Mouse (Mus musculus) MEL (cell line): Measurements from ENCODE around the gene Tigd4. TPM values are rescaled to one million over a fixed set of nuclear protein-coding genes. Genes with fewer than 3 reads are reported as not detected.

Source experiments
- DNase-seq: peaks from one replicate; pipeline ENCODE4 v3.0.0; 2011; ENCODE audit warnings: low read depth, low spot score
- H3K27ac ChIP-seq: 2 replicates; pipeline ENCODE4 v1.5.1; 2012; ENCODE audit warnings: low read depth, mild to moderate bottlenecking, control low read depth, low read length, moderate library complexity; ENCODE audit not compliant: control insufficient read depth
- H3K27me3 ChIP-seq, 2 experiments: fragments of 150-350 bp in 1 of 2; sonication (generic) in 1 of 2; 2 replicates each; pipeline ENCODE4 v1.6.1; 2012; ENCODE audit warnings: low read length in 2 of 2, mild to moderate bottlenecking in 2 of 2, improper control_type of control experiment in 1 of 2, moderate library complexity in 1 of 2; ENCODE audit not compliant: insufficient read depth in 2 of 2, control insufficient read depth in 1 of 2
- H3K36me3 ChIP-seq, 2 experiments: 2 replicates each; pipeline ENCODE4 v1.6.1; 2012 to 2014; ENCODE audit warnings: low read length in 2 of 2, improper control_type of control experiment in 1 of 2, inconsistent platforms in 1 of 2, mild to moderate bottlenecking in 1 of 2; ENCODE audit not compliant: insufficient read depth in 2 of 2, control insufficient read depth in 1 of 2
- H3K4me1 ChIP-seq, 2 experiments: fragments of 150-350 bp in 1 of 2; sonication (generic) in 1 of 2; 2 replicates each; pipeline ENCODE4 v1.6.1; 2012; ENCODE audit warnings: low read length in 2 of 2, improper control_type of control experiment in 1 of 2, mild to moderate bottlenecking in 1 of 2; ENCODE audit not compliant: insufficient read depth in 2 of 2, control insufficient read depth in 1 of 2
- H3K4me3 ChIP-seq, 2 experiments: fragments of 150-350 bp in 1 of 2; sonication (generic) in 1 of 2; 2 replicates each; pipeline ENCODE4 v1.5.1; 2012; ENCODE audit warnings: low read depth in 2 of 2, low read length in 2 of 2, mild to moderate bottlenecking in 2 of 2, moderate library complexity in 2 of 2, control low read depth in 1 of 2, improper control_type of control experiment in 1 of 2; ENCODE audit not compliant: control insufficient read depth in 1 of 2, insufficient read depth in 1 of 2
- H3K79me2 ChIP-seq: 2 replicates; pipeline ENCODE4 v1.6.1; 2012; ENCODE audit warnings: mild to moderate bottlenecking, low read length, moderate library complexity; ENCODE audit not compliant: control insufficient read depth, poor library complexity, insufficient read depth
- H3K9ac ChIP-seq: 2 replicates; pipeline ENCODE4 v1.6.1; 2012; ENCODE audit warnings: low read depth, mild to moderate bottlenecking, control low read depth, low read length, moderate library complexity; ENCODE audit not compliant: control insufficient read depth, poor library complexity, severe bottlenecking
- H3K9me3 ChIP-seq: fragments of 150-350 bp; sonication (generic); replicated peaks from 2 replicates; pipeline ENCODE4 v1.6.1; 2012; ENCODE audit warnings: mild to moderate bottlenecking, low read length, improper control_type of control experiment, moderate library complexity; ENCODE audit not compliant: insufficient read depth
- GATA1 ChIP-seq: IDR thresholded peaks from 2 replicates; pipeline ENCODE4 v1.6.1; 2011; ENCODE audit warnings: low read depth, low read length, improper control_type of control experiment
- JUND ChIP-seq: IDR thresholded peaks from 2 replicates; pipeline ENCODE4 v1.6.1; 2011; ENCODE audit warnings: low read depth, mild to moderate bottlenecking, improper control_type of control experiment, low read length
- KAT2A ChIP-seq: conservative IDR thresholded peaks from 2 replicates; pipeline ENCODE4 v1.6.1; 2012; ENCODE audit warnings: low read depth, low read length, improper control_type of control experiment, inconsistent platforms
- MAFK ChIP-seq: IDR thresholded peaks from 2 replicates; pipeline ENCODE4 v1.6.1; 2011; ENCODE audit warnings: low read depth, mild to moderate bottlenecking, low read length, improper control_type of control experiment, borderline replicate concordance
- MEF2A ChIP-seq: IDR thresholded peaks from 2 replicates; pipeline ENCODE4 v1.6.1; 2014; ENCODE audit warnings: low read depth, mild to moderate bottlenecking, inconsistent platforms, low read length, improper control_type of control experiment; ENCODE audit not compliant: poor library complexity, insufficient replicate concordance, severe bottlenecking; ENCODE audit errors: extremely low read depth
- MXI1 ChIP-seq: IDR thresholded peaks from 2 replicates; pipeline ENCODE4 v1.6.1; 2011; ENCODE audit warnings: mild to moderate bottlenecking, low read depth, low read length, improper control_type of control experiment
- SMC3 ChIP-seq: IDR thresholded peaks from 2 replicates; pipeline ENCODE4 v1.6.1; 2011; ENCODE audit warnings: low read depth, low read length, improper control_type of control experiment
- TBP ChIP-seq: IDR thresholded peaks from 2 replicates; pipeline ENCODE4 v1.8.0; 2011; ENCODE audit warnings: low read depth, low read length, improper control_type of control experiment
- TCF12 ChIP-seq: IDR thresholded peaks from 2 replicates; pipeline ENCODE4 v1.6.1; 2014; ENCODE audit warnings: low read depth, mild to moderate bottlenecking, inconsistent platforms, low read length, improper control_type of control experiment, moderate library complexity
- UBTF ChIP-seq: IDR thresholded peaks from 2 replicates; pipeline ENCODE4 v1.6.1; 2012; ENCODE audit warnings: low read depth, mild to moderate bottlenecking, inconsistent platforms, low read length, improper control_type of control experiment, moderate library complexity, borderline replicate concordance; ENCODE audit not compliant: insufficient read depth
- USF1 ChIP-seq: IDR thresholded peaks from 2 replicates; pipeline ENCODE4 v1.6.1; 2014; ENCODE audit warnings: low read depth, mild to moderate bottlenecking, inconsistent platforms, low read length, improper control_type of control experiment, moderate library complexity
- USF2 ChIP-seq, 2 experiments: IDR thresholded peaks; 2 replicates each; pipeline ENCODE4 v1.6.1; 2011 to 2012; ENCODE audit warnings: improper control_type of control experiment in 2 of 2, low read length in 2 of 2, borderline replicate concordance in 1 of 2, inconsistent platforms in 1 of 2, low read depth in 1 of 2, mild to moderate bottlenecking in 1 of 2; ENCODE audit not compliant: insufficient read depth in 1 of 2
- ZC3H11A ChIP-seq: IDR thresholded peaks from 2 replicates; pipeline ENCODE4 v1.6.1; 2012; ENCODE audit warnings: low read depth, mild to moderate bottlenecking, inconsistent platforms, low read length, improper control_type of control experiment
- ZMIZ1 ChIP-seq: IDR thresholded peaks from 2 replicates; pipeline ENCODE4 v1.6.1; 2012; ENCODE audit warnings: low read depth, mild to moderate bottlenecking, inconsistent platforms, low read length, improper control_type of control experiment, moderate library complexity
- polyA plus RNA-seq, 2 experiments: library from polyadenylated mRNA; stranded (reverse) in 1 of 2; unstranded in 1 of 2; fragments of >175 nt in 1 of 2; fragments of >200 nt in 1 of 2; gene quantifications; 2 replicates each; pipeline versions ENCODE4 v1.2.1 to v1.2.4; 2012; ENCODE audit warnings: low replicate concordance in 2 of 2, low read depth in 1 of 2; ENCODE audit not compliant: insufficient read length in 2 of 2, insufficient read depth in 1 of 2, missing spikeins in 1 of 2
- total RNA-seq: library from RNA; depleted of rRNA; stranded (reverse); fragments of 300-350 nt; gene quantifications from 2 replicates; pipeline ENCODE4 v1.2.3, GENCODE M21; 2012

Gene Tigd4
- total and polyA plus RNA-seq, 3 experiments = not detected

GRCm38 (mm10) chr3:84641391-84641790 is 48.0 kb downstream of the Tigd4 start:
- no peak overlapping the region for H3K27ac ChIP-seq

GRCm38 (mm10) chr3:84642942-84643341 is 49.6 kb downstream of the Tigd4 start:
- TF ChIP-seq USF2 (IDR thresholded peaks at IDR 0.05; ENCODE audit: borderline replicate concordance in 1 of 2, insufficient read depth in 1 of 2, low read depth in 1 of 2, low read length in 2 of 2) = no peak
- H3K36me3 ChIP-seq = peaks cover 0 to 2% of the 10 kb centered on the region in 2 experiments; a peak in 2 of 4 replicates

More at GRCm38 (mm10) chr3:84641391-84641790, 48.0 kb downstream of the Tigd4 start:
- H3K79me2 ChIP-seq = no peaks in the 10 kb centered on the region
- TF ChIP-seq USF1 (no peak), MEF2A (no peak), USF2 (IDR thresholded peaks at IDR 0.05; ENCODE audit: borderline replicate concordance in 1 of 2, insufficient read depth in 1 of 2, low read depth in 1 of 2, low read length in 2 of 2) (no peak), MXI1 (no peak), ZMIZ1 (no peak), JUND (no peak), SMC3 (no peak), KAT2A (no peak), TCF12 (no peak), ZC3H11A (no peak), MAFK (no peak)
- no peak for DNase-seq
- H3K27me3 ChIP-seq = no peaks in the 10 kb centered on the region
- H3K4me1 ChIP-seq = peaks cover 2 to 22% of the 10 kb centered on the region in 2 experiments; a peak in 2 of 4 replicates
- peaks cover 0 to 2% of the 10 kb centered on the region in 2 experiments; a peak in 2 of 4 replicates for H3K36me3 ChIP-seq
- H3K4me3 ChIP-seq = no peak overlapping the region
- H3K9ac ChIP-seq = no peak overlapping the region
- no peaks in the 10 kb centered on the region for H3K9me3 ChIP-seq

GRCm38 (mm10) chr3:84645156-84646006 is 52.0 kb downstream of the Tigd4 start:
- TF ChIP-seq TBP = peak; percentile 98
- no peak for TF ChIP-seq ZMIZ1
- peak; percentile 98 for TF ChIP-seq UBTF
- TF ChIP-seq GATA1 = 0 out of 2 replicates have a peak, but pooled peaks have one; percentile 14
- no peak overlapping the region for H3K9ac ChIP-seq
- no peaks in the 10 kb centered on the region for H3K9me3 ChIP-seq
- H3K27me3 ChIP-seq = no peaks in the 10 kb centered on the region
- H3K36me3 ChIP-seq = no peaks in the 10 kb centered on the region; a peak in 2 of 4 replicates
- no peak overlapping the region for H3K27ac ChIP-seq
- peak; percentile 70 for DNase-seq
- H3K79me2 ChIP-seq = no peaks in the 10 kb centered on the region
- peaks cover 0 to 10% of the 10 kb centered on the region in 2 experiments; a peak in 2 of 4 replicates for H3K4me1 ChIP-seq
- H3K4me3 ChIP-seq = no peak overlapping the region

More at GRCm38 (mm10) chr3:84642942-84643341, 49.6 kb downstream of the Tigd4 start:
- Histone ChIP-seq H3K4me3 (no peak overlapping the region), H3K9ac (no peak overlapping the region), H3K9me3 (no peaks in the 10 kb centered on the region), H3K27ac (no peak overlapping the region), H3K4me1 (peaks cover 0 to 18% of the 10 kb centered on the region in 2 experiments; a peak in 2 of 4 replicates), H3K27me3 (no peaks in the 10 kb centered on the region), H3K79me2 (no peaks in the 10 kb centered on the region)
- no peak for DNase-seq
